Mouse (Mus musculus) CD4-positive naive resting alpha-beta T cell, adult 76 days (primary cell): ENCODE measurements around the gene Exo5. TPM values are rescaled to one million over a fixed set of nuclear protein-coding genes. Genes with fewer than 3 reads are reported as not detected.

Experiments used
- total RNA-seq: library from RNA; stranded (reverse); gene quantifications from one replicate; pipeline ENCODE4 v1.2.4, GENCODE M21; 2023

Gene Exo5
- 7.9 TPM for total RNA-seq

DNA sequence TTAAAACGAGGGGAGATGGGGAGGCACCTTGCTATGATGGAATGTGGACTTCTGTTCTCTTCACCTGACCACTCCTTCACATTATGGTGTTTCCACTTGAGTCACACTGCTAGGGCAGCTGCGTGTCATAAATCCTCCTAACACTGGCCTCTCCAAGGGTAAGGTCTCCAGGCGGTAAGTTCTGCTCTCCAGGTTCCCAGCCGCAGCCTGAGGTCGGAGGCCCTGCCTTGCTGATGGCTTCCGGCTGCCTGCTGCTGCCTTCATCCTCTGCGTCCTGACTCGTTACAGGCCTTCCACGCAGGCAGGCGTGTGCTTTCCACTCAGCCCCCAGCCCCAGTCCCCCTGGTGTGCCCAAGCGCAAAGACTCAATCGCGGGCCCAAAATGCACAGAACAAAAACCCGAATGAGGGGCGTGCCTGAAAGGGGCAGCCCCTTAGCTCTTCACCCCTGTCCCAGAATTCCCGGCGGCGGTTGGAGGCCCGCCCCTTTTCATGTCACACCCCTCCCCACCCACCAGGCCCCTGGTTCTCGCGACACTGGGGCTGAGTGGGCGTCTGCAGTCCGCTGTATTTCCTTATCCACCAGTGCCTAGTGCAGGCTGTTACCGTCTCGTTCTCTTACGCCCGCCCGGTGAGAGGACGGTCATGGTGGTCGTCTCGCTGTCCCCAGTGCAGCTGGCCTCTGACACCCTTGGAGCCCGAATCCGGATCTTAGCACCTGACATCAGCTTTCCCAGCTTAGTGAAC lies at the start of gene Exo5:
TSS of gene Exo5 (minus strand) at position 464 of the 746 bp plus-strand sequence.

DNA sequence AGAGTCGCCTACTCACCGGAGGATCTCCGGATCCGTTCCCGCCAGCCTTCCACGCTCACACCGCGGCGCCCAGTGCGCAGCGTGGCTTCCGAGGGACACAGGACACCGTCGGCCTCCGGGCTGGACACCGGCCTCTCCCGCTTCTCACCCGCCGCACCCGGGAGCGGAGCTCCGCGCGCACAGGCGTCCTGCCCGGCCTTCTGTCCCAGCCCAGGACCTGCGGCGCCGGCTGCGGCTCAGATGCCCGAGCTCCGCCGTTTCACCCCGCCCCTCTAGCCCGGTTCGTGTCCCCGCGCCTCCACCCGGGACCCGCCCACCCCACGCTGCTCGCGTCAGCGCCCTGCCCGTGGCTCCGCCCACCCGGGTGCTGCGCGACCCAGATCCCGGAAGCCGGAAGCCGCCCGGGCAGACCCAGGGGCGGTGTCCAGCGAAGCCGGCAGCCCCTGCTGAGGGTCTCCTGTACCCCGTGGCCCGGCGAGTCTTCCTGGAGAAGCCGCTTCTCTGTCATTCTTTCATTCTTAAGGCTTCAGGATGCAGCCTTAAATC lies 26.7 kb upstream of the Exo5 start, which contains the start of gene Zfp69:
TSS of gene Zfp69 (minus strand) at position 272 of the 546 bp plus-strand sequence.

Other genes starting within 250 kb of the Exo5 start
- not detected for gene Kcnq4, start 176.4 kb downstream of the Exo5 start, total RNA-seq
- 101 TPM for gene Nfyc, start 93.4 kb downstream of the Exo5 start, total RNA-seq
- gene Rims3, start 70.2 kb downstream of the Exo5 start, total RNA-seq: 2.8 TPM
- gene Zfp69, start 26.7 kb upstream of the Exo5 start, total RNA-seq: 9.2 TPM
- gene Smap2, start 92.2 kb upstream of the Exo5 start, total RNA-seq: 146 TPM
- not detected for gene Col9a2, start 114.4 kb upstream of the Exo5 start, total RNA-seq
- gene Zmpste24, start 173.2 kb upstream of the Exo5 start, total RNA-seq: 31.1 TPM
- gene Tmco2, start 184.2 kb upstream of the Exo5 start, total RNA-seq: not detected